Mouse (Mus musculus) forebrain, embryonic 11.5 days (tissue): ENCODE results near the gene Gm6525. TPM values are rescaled to one million over a fixed set of nuclear protein-coding genes. Genes with fewer than 3 reads are reported as not detected.

Experiments used
- ATAC-seq: fragments of 200-750 bp; cut with Nextera tagmentation; replicated peaks from 2 replicates; pipeline ENCODE4 v1.8.0; 2017; ENCODE audit warnings: moderate TSS enrichment; ENCODE audit not compliant: low FRiP score
- DNase-seq: peaks from one replicate; pipeline ENCODE4 v3.0.0-alpha.2; 2017; ENCODE audit warnings: low spot score
- H3K27ac ChIP-seq: fragments of 300-500 bp; sonication (generic); 2 replicates; pipeline ENCODE4 v1.5.1; 2014; ENCODE audit warnings: low read depth, low read length
- H3K27me3 ChIP-seq: fragments of 300-500 bp; sonication (generic); 2 replicates; pipeline ENCODE4 v1.6.1; 2014; ENCODE audit warnings: mild to moderate bottlenecking, low read length, mixed read lengths; ENCODE audit not compliant: control insufficient read depth, insufficient read depth
- H3K36me3 ChIP-seq: fragments of 300-500 bp; sonication (generic); 2 replicates; pipeline ENCODE4 v1.6.1; 2014; ENCODE audit warnings: mild to moderate bottlenecking, low read length, moderate library complexity, mixed read lengths; ENCODE audit not compliant: control insufficient read depth, insufficient read depth
- H3K4me1 ChIP-seq: fragments of 300-500 bp; sonication (generic); replicated peaks from 2 replicates; pipeline ENCODE4 v1.6.1; 2014; ENCODE audit warnings: low read length, mixed read lengths; ENCODE audit not compliant: control insufficient read depth, insufficient read depth
- H3K4me2 ChIP-seq: fragments of 300-500 bp; sonication (generic); 2 replicates; pipeline ENCODE4 v1.6.1; 2014; ENCODE audit warnings: low read depth, mild to moderate bottlenecking, low read length, moderate library complexity, mixed read lengths; ENCODE audit not compliant: severe bottlenecking
- H3K4me3 ChIP-seq: fragments of 300-500 bp; sonication (generic); 2 replicates; pipeline ENCODE4 v1.5.1; 2014; ENCODE audit warnings: low read depth, low read length
- H3K9ac ChIP-seq: fragments of 300-500 bp; sonication (generic); 2 replicates; pipeline ENCODE4 v1.6.1; 2014; ENCODE audit warnings: low read length
- H3K9me3 ChIP-seq: fragments of 300-500 bp; sonication (generic); 2 replicates; pipeline ENCODE4 v1.6.1; 2016; ENCODE audit warnings: low read length, mixed read lengths; ENCODE audit not compliant: control insufficient read depth
- WGBS: fragments of 180-500 bp; shearing (Covaris S2); extraction: QIAGEN DNeasy Blood & Tissue Kit; methylation state at CpG from one replicate; pipeline ENCODE4 v1.1.7; 2014; 5-methylcytosine and 5-hydroxymethylcytosine counted together
- polyA plus RNA-seq: library from polyadenylated mRNA; unstranded; fragments of >200 nt; fragmentation: Nextera tagmentation; extraction: Ambion mirVana; gene quantifications from 2 replicates; pipeline ENCODE4 v1.2.1, GENCODE M21; 2014

The Gm6525 gene
- polyA plus RNA-seq, 1 experiment from 2014 or later: 0.43 TPM

DNA sequence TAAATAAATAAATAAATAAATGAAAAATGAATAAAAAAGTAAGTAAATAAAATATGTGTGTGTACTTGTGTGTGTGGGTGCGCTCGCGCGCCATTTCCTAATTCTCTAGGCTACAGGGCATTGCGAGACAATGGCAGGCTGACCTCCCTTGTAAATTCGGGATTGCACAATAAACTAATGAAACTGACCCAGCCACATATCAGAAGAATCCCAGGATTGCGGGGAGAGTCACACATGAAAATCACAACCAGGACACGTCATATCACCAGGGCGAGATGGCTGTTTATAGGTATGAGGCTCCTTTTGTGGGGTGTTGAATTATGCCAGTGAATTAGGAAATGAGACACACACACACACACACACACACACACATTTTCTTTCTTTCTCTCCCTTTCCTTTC is 25.6 kb downstream of the Gm6525 start:
- DNase-seq (no peak), ATAC-seq (no peak)
- WGBS: 96% methylated on average over 9 of the region's 9 CpGs
- no peaks in the 10 kb centered on the region for H3K36me3 ChIP-seq
- H3K9me3 ChIP-seq: no peaks in the 10 kb centered on the region
- no peak overlapping the region for H3K4me2 ChIP-seq
- H3K27ac ChIP-seq: no peak overlapping the region
- H3K27me3 ChIP-seq: no peaks in the 10 kb centered on the region
- peaks cover 4% of the 10 kb centered on the region for H3K4me1 ChIP-seq
- H3K4me3 ChIP-seq: no peak overlapping the region
- H3K9ac ChIP-seq: no peak overlapping the region

DNA sequence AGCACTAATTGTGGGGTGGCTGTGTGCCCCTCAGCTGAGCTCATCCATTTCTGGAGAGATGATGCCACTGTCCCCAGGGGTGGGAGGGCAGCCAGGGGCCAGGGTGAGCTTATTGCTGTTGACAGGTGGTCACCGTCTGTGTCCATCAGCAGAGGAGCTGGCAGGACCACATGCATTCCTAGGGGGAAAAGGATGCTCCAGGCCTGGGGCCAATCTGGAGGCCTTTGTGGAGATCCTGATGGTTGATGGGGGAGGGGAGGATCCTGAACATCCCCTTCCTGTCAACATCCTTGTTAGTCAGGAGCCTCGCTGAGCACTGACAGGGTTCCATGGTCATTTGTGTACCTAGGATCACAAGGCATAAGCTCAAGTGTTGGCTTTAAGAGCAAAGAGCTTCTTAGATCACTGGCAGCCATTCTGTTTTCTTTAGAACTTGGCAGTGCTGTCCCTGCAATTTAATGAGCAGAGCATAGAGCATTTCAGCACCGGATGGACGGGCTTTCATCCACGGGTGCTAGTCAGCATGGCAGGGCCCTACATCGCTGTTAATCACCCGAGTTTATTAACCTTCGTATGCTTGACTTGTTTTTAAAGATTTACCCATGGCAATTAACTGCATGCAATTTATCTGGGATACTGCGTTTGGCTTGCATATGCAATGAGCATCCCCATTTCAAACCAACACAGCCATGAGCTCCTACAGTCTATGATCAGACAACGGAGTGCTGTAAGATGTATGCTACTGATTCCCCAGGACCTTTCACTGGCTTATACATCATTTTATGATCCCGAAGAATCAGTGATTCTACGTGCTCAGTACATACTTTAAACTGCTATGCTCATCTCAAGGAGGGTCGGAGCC is 26.9 kb downstream of the Gm6525 start:
- Histone ChIP-seq H3K4me2 (no peak overlapping the region), H3K27ac (peak overlapping the region; percentile 68), H3K4me1 (peaks cover 4% of the 10 kb centered on the region), H3K4me3 (no peak overlapping the region), H3K9me3 (no peaks in the 10 kb centered on the region), H3K27me3 (no peaks in the 10 kb centered on the region), H3K36me3 (0 out of 2 replicates have a peak, but pooled peaks cover 3% of the 10 kb centered on the region), H3K9ac (no peak overlapping the region)
- ATAC-seq: peak; percentile 82
- WGBS: 59% methylated on average over 13 of the region's 13 CpGs
- peak; percentile 66 for DNase-seq

DNA sequence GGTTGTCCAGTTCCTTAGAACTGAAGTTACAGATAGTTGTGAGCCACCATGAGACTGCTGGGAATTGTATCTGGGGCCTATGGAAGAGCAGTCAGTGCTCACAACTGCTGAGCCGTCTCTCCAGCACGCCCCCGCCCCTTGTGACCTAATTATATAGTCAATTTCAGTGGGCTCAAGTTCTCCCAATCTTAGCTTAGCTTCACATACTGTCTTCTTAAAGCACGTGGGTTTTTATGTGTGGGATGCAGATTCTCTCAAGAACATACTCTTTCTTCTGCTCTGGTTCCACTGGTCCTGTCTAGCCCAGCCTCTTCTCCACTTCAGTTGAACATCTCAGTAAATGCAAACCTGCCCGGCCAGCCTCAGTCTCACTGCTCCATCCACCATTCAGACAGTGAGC is 30.7 kb downstream of the Gm6525 start:
- no peaks in the 10 kb centered on the region for H3K9me3 ChIP-seq
- ATAC-seq: no peak
- H3K36me3 ChIP-seq: 0 out of 2 replicates have a peak, but pooled peaks cover 3% of the 10 kb centered on the region
- no peaks in the 10 kb centered on the region for H3K27me3 ChIP-seq
- H3K27ac ChIP-seq: no peak overlapping the region
- H3K9ac ChIP-seq: no peak overlapping the region
- H3K4me3 ChIP-seq: no peak overlapping the region
- H3K4me1 ChIP-seq: peaks cover 4% of the 10 kb centered on the region
- 86% methylated on average over 5 of the region's 5 CpGs for WGBS
- H3K4me2 ChIP-seq: no peak overlapping the region
- DNase-seq: no peak

DNA sequence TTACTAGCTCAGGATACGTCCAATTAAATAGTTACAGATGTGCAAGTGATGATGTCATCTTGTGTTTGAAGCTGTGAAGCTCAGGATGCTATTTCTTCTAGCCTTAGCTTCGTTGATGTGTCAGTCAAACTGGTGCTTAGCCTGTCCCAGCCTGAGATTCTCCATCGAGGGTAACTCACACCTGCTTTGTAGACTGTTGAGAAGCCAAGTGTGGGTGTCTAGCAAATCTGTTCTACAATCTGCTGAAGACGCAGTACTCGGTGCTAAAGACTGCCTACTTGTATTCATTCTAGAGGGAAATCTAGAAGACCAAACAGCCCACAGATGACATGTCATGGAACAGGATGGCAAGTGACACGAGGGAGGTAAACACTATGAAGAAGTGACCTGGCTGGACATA is 31.7 kb downstream of the Gm6525 start:
- Histone ChIP-seq H3K4me2 (no peak overlapping the region), H3K4me3 (no peak overlapping the region), H3K4me1 (peaks cover 1% of the 10 kb centered on the region), H3K27me3 (no peaks in the 10 kb centered on the region), H3K36me3 (0 out of 2 replicates have a peak, but pooled peaks cover 3% of the 10 kb centered on the region), H3K9ac (no peak overlapping the region), H3K27ac (no peak overlapping the region), H3K9me3 (no peaks in the 10 kb centered on the region)
- 89% methylated on average over 6 of the region's 6 CpGs for WGBS
- DNase-seq (no peak), ATAC-seq (no peak)

DNA sequence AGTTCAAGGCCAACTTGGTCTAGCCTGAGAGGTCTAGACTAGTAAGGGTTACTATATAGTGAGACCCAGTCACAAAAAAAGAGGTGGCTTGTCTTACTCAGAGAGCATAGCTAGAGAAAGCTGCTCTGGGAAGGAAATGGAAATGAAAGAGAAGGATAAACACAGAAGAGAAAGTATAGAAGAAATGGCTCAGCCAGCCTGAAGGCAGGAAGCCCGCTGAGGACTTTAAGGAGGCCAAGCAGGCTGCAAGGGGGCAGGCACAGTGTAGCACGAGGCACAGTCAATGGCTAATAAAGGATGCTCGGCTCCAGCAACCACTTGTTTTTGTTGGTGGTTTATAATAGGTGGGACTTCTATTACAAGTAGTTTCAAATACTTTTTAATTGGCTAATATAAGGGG is 32.2 kb downstream of the Gm6525 start:
- WGBS: 82% methylated on average over 3 of the region's 3 CpGs
- Histone ChIP-seq H3K4me2 (no peak overlapping the region), H3K27me3 (no peaks in the 10 kb centered on the region), H3K9ac (no peak overlapping the region), H3K9me3 (no peaks in the 10 kb centered on the region), H3K36me3 (0 out of 2 replicates have a peak, but pooled peaks cover 3% of the 10 kb centered on the region), H3K4me3 (no peak overlapping the region), H3K4me1 (no peaks in the 10 kb centered on the region), H3K27ac (no peak overlapping the region)
- DNase-seq (no peak), ATAC-seq (no peak)

DNA sequence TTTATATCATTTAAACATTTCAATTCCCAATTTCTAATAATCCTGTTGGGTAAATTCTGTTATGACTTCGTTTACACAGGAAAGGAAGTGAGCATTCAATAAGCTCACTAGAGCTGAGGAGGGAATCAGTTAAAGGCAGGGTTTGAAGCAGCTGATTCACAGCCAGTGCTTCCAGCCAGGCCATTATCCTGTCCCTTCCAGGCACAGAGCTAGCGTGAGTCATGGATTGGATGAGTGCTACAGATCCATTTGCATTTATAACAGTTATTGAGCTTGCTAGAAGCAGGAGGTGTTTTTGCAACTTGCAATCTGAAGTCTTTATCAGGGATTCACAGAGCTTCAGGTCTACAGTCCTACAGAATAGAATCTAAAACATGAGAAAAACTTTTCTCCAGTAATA is 33.5 kb downstream of the Gm6525 start:
- Histone ChIP-seq H3K4me1 (no peaks in the 10 kb centered on the region), H3K4me3 (no peak overlapping the region), H3K27ac (no peak overlapping the region), H3K27me3 (no peaks in the 10 kb centered on the region), H3K36me3 (0 out of 2 replicates have a peak, but pooled peaks cover 3% of the 10 kb centered on the region), H3K4me2 (no peak overlapping the region), H3K9me3 (no peaks in the 10 kb centered on the region), H3K9ac (no peak overlapping the region)
- DNase-seq (no peak), ATAC-seq (no peak)
- 69% methylated on average over 2 of the region's 2 CpGs for WGBS

DNA sequence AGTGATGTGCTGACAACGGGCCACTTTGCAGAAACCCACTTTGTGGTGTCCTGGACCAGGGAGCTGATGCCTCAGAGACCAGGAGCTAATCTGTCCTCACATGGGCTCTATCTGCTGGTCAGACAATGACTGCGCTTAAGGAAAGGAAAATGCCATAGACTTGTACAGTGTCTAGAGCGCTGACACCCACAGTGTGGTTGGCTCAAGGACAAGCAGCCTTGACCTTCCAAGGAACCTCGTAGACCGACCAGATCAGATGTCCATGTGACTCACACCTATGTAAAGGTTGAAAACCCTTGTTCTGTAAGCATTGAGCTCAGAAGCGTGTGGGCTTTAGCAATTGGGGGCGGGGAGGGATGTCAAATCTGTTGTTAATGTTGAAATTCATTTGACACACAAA is 34.6 kb downstream of the Gm6525 start:
- Histone ChIP-seq H3K9me3 (no peaks in the 10 kb centered on the region), H3K36me3 (0 out of 2 replicates have a peak, but pooled peaks cover 3% of the 10 kb centered on the region), H3K4me3 (no peak overlapping the region), H3K4me1 (no peaks in the 10 kb centered on the region), H3K27ac (no peak overlapping the region), H3K27me3 (no peaks in the 10 kb centered on the region), H3K9ac (no peak overlapping the region), H3K4me2 (no peak overlapping the region)
- WGBS: 95% methylated on average over 7 of the region's 7 CpGs
- no peak for DNase-seq
- no peak for ATAC-seq

DNA sequence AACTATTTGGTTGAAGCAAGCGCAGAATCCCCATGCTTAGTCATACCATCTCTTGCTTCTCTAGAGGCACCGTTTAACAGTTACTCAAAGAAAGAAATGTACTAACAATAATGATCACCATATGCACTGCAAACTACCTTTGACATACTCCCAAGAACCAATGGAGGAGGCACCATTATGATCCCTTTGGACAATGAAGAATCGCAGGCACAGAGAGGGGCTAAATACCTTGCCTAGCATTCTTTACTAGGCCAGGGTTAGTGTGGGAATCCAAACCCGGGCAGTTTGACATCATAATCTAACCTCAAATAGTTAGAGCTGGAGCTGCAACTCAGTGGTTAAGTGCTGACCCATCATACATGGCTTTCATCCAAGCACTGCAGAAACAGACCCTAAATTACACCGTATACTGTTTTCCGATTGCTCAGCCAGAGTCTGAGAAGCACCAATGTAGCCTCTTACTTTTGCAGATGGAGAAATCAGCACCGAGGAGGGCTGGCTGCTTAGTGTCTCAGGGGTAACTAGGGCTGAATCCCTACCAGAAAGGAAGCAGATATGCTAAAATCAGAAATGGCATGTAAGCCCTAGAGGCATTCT is 35.1 kb downstream of the Gm6525 start:
- Histone ChIP-seq H3K36me3 (0 out of 2 replicates have a peak, but pooled peaks cover 3% of the 10 kb centered on the region), H3K9ac (no peak overlapping the region), H3K4me1 (0 out of 2 replicates have a peak, but pooled peaks cover 1% of the 10 kb centered on the region), H3K4me2 (no peak overlapping the region), H3K4me3 (no peak overlapping the region), H3K27me3 (no peaks in the 10 kb centered on the region), H3K9me3 (no peaks in the 10 kb centered on the region), H3K27ac (no peak overlapping the region)
- WGBS: 93% methylated on average over 7 of the region's 7 CpGs
- no peak for ATAC-seq
- DNase-seq: no peak
